Mouse (Mus musculus): ENCODE results near the gene Lypla2.

DNA sequence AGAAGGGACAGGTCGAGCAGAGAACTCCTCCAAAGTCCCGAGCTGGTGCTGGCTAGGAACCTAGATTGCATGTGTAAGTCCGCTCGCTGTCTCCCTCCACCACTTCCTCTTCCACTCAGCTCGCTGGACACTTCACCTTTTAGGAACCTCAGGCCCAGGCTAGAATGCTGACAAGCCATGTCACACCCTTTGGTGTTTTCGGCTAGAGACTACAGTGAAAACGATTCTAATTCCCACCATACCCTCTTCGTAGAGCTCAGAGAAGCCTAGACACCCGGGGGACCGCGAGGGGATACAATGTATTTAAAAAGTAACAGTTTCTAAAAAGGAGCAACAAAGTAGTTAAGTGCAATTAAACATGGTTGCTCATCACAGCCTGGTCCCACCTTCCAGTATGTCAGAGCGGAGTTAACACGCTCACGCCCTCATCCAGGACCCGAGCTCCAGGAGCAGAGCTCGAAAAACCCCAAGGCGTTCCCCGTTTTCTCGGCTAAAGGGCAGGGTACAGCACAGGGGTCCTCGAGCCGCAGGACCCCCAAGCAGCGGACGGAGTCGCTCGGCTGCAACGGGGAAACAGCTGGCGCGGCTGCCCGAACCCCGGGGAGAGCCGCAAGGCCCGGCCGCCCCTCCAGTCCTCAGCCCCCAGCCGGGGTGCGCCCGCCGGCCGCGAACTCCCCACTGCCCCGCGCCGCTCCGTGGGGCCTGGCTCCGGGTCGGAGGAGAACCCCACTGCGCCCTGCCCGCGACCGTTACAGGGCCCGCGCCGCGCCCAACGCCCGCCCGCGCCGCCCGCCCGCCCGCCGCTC lies 48.5 kb upstream of the Lypla2 start:
- no peak for TF ChIP-seq RCOR1 (conservative IDR thresholded peaks at IDR 0.05; ENCODE audit: low read depth, low read length)
- TF ChIP-seq CTCF (conservative IDR thresholded peaks at IDR 0.05 in 1 of 2, IDR thresholded peaks at IDR 0.05 in 1 of 2; ENCODE audit: low read depth in 2 of 2, low read length in 2 of 2): no peak
- no peak for TF ChIP-seq ETS1 (conservative IDR thresholded peaks at IDR 0.05; ENCODE audit: low read depth, low read length)
- TF ChIP-seq ZKSCAN1 (IDR thresholded peaks at IDR 0.05; ENCODE audit: borderline replicate concordance, low read depth, low read length): no peak
- TF ChIP-seq POLR2AphosphoS2 (IDR thresholded peaks at IDR 0.05; ENCODE audit: low read depth, low read length): no peak
- no peak for TF ChIP-seq POLR2A (IDR thresholded peaks at IDR 0.05; ENCODE audit: low read depth, low read length)
- no peak for TF ChIP-seq ZNF384 (IDR thresholded peaks at IDR 0.05; ENCODE audit: low read depth, low read length)
- peak; percentile 59 for TF ChIP-seq HCFC1 (IDR thresholded peaks at IDR 0.05; ENCODE audit: low read depth, low read length)
- TF ChIP-seq ELF1 (IDR thresholded peaks at IDR 0.05; ENCODE audit: low read depth, low read length): 0 out of 2 replicates have a peak, but pooled peaks have one; percentile 16
- TF ChIP-seq TCF12 (IDR thresholded peaks at IDR 0.05; ENCODE audit: low read depth, low read length): no peak
- TF ChIP-seq EP300 (IDR thresholded peaks at IDR 0.05; ENCODE audit: low read length): no peak
- TF ChIP-seq USF1 (IDR thresholded peaks at IDR 0.05; ENCODE audit: low read depth, low read length): no peak
- no peak for TF ChIP-seq PAX5 (IDR thresholded peaks at IDR 0.05; ENCODE audit: low read length)
